Mouse (Mus musculus): ENCODE results near the gene Nfatc4.
A peak's percentile ranks its signal among the peaks of the same experiment; 100 is the strongest.

The Nfatc4 gene

GRCm38 (mm10) chr14:55853621-55854285 is 30.8 kb downstream of the Nfatc4 start, which contains the start of gene Nynrin:
Nynrin (plus strand) TSS chr14:55854010.
- DNase-seq (ENCODE audit: low spot score in 2 of 2), result no peak

GRCm38 (mm10) chr14:55854406-55855100 is 31.6 kb downstream of the Nfatc4 start:
- DNase-seq (ENCODE audit: low spot score in 2 of 2), result no peak

- DNase-seq (ENCODE audit: low spot score in 2 of 2), result no peak
Measured at GRCm38 (mm10) chr14:55855101-55855561, 32.2 kb downstream of the Nfatc4 start.

GRCm38 (mm10) chr14:55857588-55857987 is 34.6 kb downstream of the Nfatc4 start:
- no peak for DNase-seq (ENCODE audit: low spot score in 2 of 2)

GRCm38 (mm10) chr14:55862186-55862585 is 39.2 kb downstream of the Nfatc4 start:
- no peak for DNase-seq (ENCODE audit: low spot score in 2 of 2)

GRCm38 (mm10) chr14:55862970-55863369 is 40.0 kb downstream of the Nfatc4 start:
- DNase-seq (ENCODE audit: low spot score in 2 of 2), result no peak

GRCm38 (mm10) chr14:55863773-55864172 is 40.8 kb downstream of the Nfatc4 start:
- peak; percentile 62 to 68 for DNase-seq (ENCODE audit: low spot score in 2 of 2)

- DNase-seq (ENCODE audit: low spot score in 2 of 2), result no peak
Measured at GRCm38 (mm10) chr14:55866962-55867361, 44.0 kb downstream of the Nfatc4 start.

GRCm38 (mm10) chr14:55868230-55869026 is 45.5 kb downstream of the Nfatc4 start:
- DNase-seq (ENCODE audit: low spot score in 2 of 2), result no peak

- DNase-seq (ENCODE audit: low spot score in 2 of 2), result no peak
Measured at GRCm38 (mm10) chr14:55869538-55869937, 46.6 kb downstream of the Nfatc4 start.

GRCm38 (mm10) chr14:55872039-55872438 is 49.1 kb downstream of the Nfatc4 start:
- DNase-seq (ENCODE audit: low spot score in 2 of 2), result no peak

GRCm38 (mm10) chr14:55872551-55872950 is 49.6 kb downstream of the Nfatc4 start:
- no peak for DNase-seq (ENCODE audit: low spot score in 2 of 2)

- DNase-seq (ENCODE audit: low spot score in 2 of 2), result no peak
Measured at GRCm38 (mm10) chr14:55873242-55873713, 50.3 kb downstream of the Nfatc4 start.

- DNase-seq (ENCODE audit: low spot score in 2 of 2), result peak; percentile 78 to 82
Measured at GRCm38 (mm10) chr14:55873714-55874683, 51.1 kb downstream of the Nfatc4 start.

GRCm38 (mm10) chr14:55877469-55878315 is 54.7 kb downstream of the Nfatc4 start:
- no peak for DNase-seq (ENCODE audit: low spot score in 2 of 2)

GRCm38 (mm10) chr14:55878316-55878940 is 55.5 kb downstream of the Nfatc4 start:
- DNase-seq (ENCODE audit: low spot score in 2 of 2), result no peak

- peak; percentile 66 to 78 for DNase-seq (ENCODE audit: low spot score in 2 of 2)
Measured at GRCm38 (mm10) chr14:55879623-55880022, 56.7 kb downstream of the Nfatc4 start.

GRCm38 (mm10) chr14:55880982-55881381 is 58.0 kb downstream of the Nfatc4 start:
- DNase-seq (ENCODE audit: low spot score in 2 of 2), result no peak

GRCm38 (mm10) chr14:55882171-55882641 is 59.3 kb downstream of the Nfatc4 start:
- peak; percentile 47 to 56 for DNase-seq (ENCODE audit: low spot score in 2 of 2)
